Mouse (Mus musculus) midbrain, embryonic 12.5 days (tissue): ENCODE data around the gene Rsph6a. TPM values are rescaled to one million over a fixed set of nuclear protein-coding genes. Genes with fewer than 3 reads are reported as not detected.
A peak's percentile ranks its signal among the peaks of the same experiment; 100 is the strongest.

ENCODE experiments used
- ATAC-seq: fragments of 200-750 bp; cut with Nextera tagmentation; 2 replicates; pipeline ENCODE4 v1.8.0; 2017; ENCODE audit warnings: low read depth, moderate TSS enrichment, moderate library complexity; ENCODE audit not compliant: low FRiP score
- H3K27ac ChIP-seq: fragments of 300-500 bp; sonication (generic); replicated peaks from 2 replicates; pipeline ENCODE4 v1.5.1; 2016; ENCODE audit warnings: mild to moderate bottlenecking
- H3K27me3 ChIP-seq: fragments of 300-500 bp; sonication (generic); 2 replicates; pipeline ENCODE4 v1.6.1; 2016; ENCODE audit warnings: mild to moderate bottlenecking
- H3K36me3 ChIP-seq: fragments of 300-500 bp; sonication (generic); 2 replicates; pipeline ENCODE4 v1.6.1; 2016
- H3K4me1 ChIP-seq: fragments of 300-500 bp; sonication (generic); 2 replicates; pipeline ENCODE4 v1.6.1; 2016
- H3K4me2 ChIP-seq: fragments of 300-500 bp; sonication (generic); replicated peaks from 2 replicates; pipeline ENCODE4 v1.6.1; 2016; ENCODE audit warnings: mild to moderate bottlenecking, moderate library complexity
- H3K4me3 ChIP-seq: fragments of 300-500 bp; sonication (generic); 2 replicates; pipeline ENCODE4 v1.5.1; 2016; ENCODE audit warnings: mild to moderate bottlenecking
- H3K9ac ChIP-seq: fragments of 300-500 bp; sonication (generic); replicated peaks from 2 replicates; pipeline ENCODE4 v1.6.1; 2016; ENCODE audit warnings: mild to moderate bottlenecking, moderate library complexity
- H3K9me3 ChIP-seq: fragments of 300-500 bp; sonication (generic); 2 replicates; pipeline ENCODE4 v1.6.1; 2016; ENCODE audit warnings: mild to moderate bottlenecking
- WGBS: fragments of 180-500 bp; shearing (Covaris S2); methylation state at CpG from one replicate; pipeline ENCODE4 v1.1.7; 2016; 5-methylcytosine and 5-hydroxymethylcytosine counted together
- polyA plus RNA-seq: library from polyadenylated mRNA; unstranded; fragments of >200 nt; fragmentation: Nextera tagmentation; extraction: Ambion mirVana; gene quantifications from 2 replicates; pipeline ENCODE4 v1.2.1, GENCODE M21; 2016

The Rsph6a gene
- polyA plus RNA-seq, 1 experiment from 2014 or later = not detected

DNA sequence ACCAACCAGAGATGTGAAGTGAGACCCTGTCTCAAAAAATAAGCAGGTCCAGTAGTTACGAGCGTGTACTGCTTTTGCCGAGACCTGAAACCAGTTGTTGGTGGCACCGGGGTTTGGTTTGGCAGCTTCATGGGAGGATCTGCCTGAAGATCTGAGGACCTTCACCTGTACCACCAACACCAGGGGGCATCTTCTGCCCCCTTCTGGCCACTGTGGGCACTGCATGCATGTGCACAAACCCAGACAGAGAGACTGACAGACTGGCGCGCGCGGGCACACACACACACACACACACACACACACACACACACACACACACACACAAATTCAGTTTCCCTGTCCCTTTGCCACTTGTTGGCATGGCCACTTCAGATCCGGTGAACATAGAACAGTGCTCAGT, 19.0 kb downstream of the Rsph6a start:
- no peak overlapping the region for H3K4me3 ChIP-seq
- H3K4me2 ChIP-seq = no peak overlapping the region
- H3K36me3 ChIP-seq = peaks cover 10% of the 10 kb centered on the region
- peaks cover 18% of the 10 kb centered on the region for H3K4me1 ChIP-seq
- H3K9ac ChIP-seq = no peak overlapping the region
- no peaks in the 10 kb centered on the region for H3K9me3 ChIP-seq
- 84% methylated on average over 9 of the region's 9 CpGs for WGBS
- 0 out of 2 replicates have a peak, but pooled peaks cover 3% of the 10 kb centered on the region for H3K27me3 ChIP-seq
- no peak overlapping the region for H3K27ac ChIP-seq
- no peak for ATAC-seq

GRCm38 (mm10) chr7:19074494-19074893, 20.0 kb downstream of the Rsph6a start:
- WGBS = 95% methylated on average over 6 of the region's 6 CpGs
- Histone ChIP-seq H3K36me3 (peaks cover 20% of the 10 kb centered on the region), H3K4me2 (no peak overlapping the region), H3K27me3 (0 out of 2 replicates have a peak, but pooled peaks cover 3% of the 10 kb centered on the region), H3K9ac (no peak overlapping the region), H3K9me3 (no peaks in the 10 kb centered on the region), H3K4me1 (peaks cover 18% of the 10 kb centered on the region), H3K4me3 (no peak overlapping the region), H3K27ac (no peak overlapping the region)
- no peak for ATAC-seq

DNA sequence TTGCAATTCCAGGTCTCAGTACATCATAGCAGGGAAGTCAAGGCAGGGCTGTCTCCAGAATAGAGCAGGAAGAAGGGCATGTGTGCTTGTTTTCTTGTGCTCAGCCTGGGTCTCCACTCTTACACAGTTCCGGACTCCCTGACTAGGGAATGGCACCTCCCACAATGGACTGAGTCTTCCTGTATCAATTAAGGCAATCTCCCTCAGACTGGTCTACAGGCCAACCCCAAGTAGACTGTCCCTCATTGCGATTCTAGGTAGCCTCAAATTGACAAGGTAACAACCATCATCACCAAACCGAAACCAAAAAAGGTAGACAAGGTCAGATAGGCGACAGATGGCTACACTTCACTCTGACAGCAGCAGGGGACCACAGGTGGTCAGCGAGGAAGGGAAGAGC, 20.7 kb downstream of the Rsph6a start:
- Histone ChIP-seq H3K27ac (peak overlapping the region; percentile 52; the same call in 1 of the 2 replicates), H3K4me1 (peaks cover 18% of the 10 kb centered on the region), H3K9ac (no peak overlapping the region), H3K4me2 (peak overlapping the region; percentile 58), H3K36me3 (peaks cover 27% of the 10 kb centered on the region), H3K4me3 (peak overlapping the region; percentile 97), H3K27me3 (0 out of 2 replicates have a peak, but pooled peaks cover 2% of the 10 kb centered on the region), H3K9me3 (no peaks in the 10 kb centered on the region)
- ATAC-seq = no peak
- WGBS = 60% methylated on average over 5 of the region's 5 CpGs

DNA sequence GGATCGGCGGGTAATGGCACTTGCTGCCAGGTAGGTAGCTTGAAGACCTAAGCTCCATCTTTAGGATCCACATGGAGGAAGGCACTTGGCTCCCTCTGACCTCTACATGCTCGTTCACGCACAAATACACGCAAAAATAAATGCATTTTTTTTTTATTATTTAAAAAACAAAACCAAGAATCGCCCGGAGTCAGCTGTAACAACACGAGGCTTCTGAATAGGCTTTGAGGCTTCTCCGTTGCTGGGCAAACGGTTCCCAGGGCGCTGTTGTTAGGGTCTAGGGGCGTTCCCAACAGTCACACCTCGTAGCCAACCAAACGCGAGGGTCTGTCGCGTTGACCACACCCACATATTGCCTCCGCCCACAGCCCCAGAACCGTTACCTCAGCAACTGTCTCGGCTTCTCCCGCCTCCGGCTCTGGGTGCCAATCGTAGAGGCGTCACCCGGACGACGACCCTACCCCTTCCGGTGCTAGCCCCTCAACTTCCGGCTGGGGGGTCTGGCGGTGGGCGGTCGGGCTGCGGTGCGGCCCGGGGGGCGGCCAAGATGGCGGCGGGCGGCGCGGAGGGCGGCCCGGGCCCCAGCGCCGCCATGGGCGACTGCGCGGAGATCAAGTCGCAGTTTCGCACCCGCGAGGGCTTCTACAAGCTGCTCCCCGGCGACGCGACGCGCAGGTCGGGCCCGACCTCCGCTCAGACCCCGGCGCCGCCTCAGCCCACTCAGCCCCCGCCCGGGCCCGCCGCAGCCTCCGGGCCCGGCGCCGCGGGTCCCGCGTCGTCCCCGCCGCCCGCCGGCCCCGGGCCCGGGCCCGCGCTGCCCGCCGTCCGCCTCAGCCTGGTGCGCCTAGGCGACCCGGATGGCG, 21.5 kb downstream of the Rsph6a start, which contains the start of gene Dmwd:
Dmwd (plus strand) TSS at position 505 of the 863 bp plus-strand sequence.
- Histone ChIP-seq H3K9ac (peak within 1 kb of the TSS; percentile 98), H3K9me3 (no peaks in the 10 kb centered on the region), H3K36me3 (peaks cover 35% of the 10 kb centered on the region), H3K4me2 (peak within 1 kb of the TSS; percentile 95), H3K4me3 (peak within 1 kb of the TSS; percentile 97), H3K27ac (peak within 1 kb of the TSS; percentile 74), H3K4me1 (peaks cover 18% of the 10 kb centered on the region), H3K27me3 (no peaks in the 10 kb centered on the region)
- 1% methylated on average over 59 of the region's 91 CpGs for WGBS
- peak; percentile 99 for ATAC-seq

- Histone ChIP-seq H3K27me3 (no peaks in the 10 kb centered on the region), H3K27ac (peak overlapping the region; percentile 74), H3K4me2 (peak overlapping the region; percentile 95), H3K4me3 (peak overlapping the region; percentile 97), H3K9me3 (no peaks in the 10 kb centered on the region), H3K4me1 (peaks cover 18% of the 10 kb centered on the region), H3K36me3 (peaks cover 41% of the 10 kb centered on the region), H3K9ac (peak overlapping the region; percentile 98)
- under 1% methylated on average over 22 of the region's 22 CpGs for WGBS
- ATAC-seq = no peak
Observed at GRCm38 (mm10) chr7:19076586-19076991, 22.1 kb downstream of the Rsph6a start.

DNA sequence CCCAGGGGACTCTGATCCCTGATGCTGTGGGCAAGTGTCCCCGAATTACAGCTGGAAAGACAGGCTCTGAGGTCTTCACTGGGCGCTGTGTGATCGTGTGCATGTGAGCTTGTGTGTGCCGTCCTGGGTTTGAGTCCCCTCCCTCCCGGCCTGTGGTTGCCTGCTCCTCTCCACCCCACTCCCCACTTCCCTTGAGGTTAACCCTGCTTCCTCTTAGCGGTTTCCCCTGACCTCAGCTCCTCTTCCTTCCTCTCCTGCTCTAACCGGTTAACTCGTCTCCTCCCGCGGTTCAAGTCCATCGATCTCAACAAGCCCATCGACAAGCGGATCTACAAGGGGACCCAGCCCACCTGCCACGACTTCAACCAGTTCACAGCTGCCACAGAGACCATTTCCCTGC, 23.3 kb downstream of the Rsph6a start:
- peak overlapping the region; percentile 97 for H3K4me3 ChIP-seq

DNA sequence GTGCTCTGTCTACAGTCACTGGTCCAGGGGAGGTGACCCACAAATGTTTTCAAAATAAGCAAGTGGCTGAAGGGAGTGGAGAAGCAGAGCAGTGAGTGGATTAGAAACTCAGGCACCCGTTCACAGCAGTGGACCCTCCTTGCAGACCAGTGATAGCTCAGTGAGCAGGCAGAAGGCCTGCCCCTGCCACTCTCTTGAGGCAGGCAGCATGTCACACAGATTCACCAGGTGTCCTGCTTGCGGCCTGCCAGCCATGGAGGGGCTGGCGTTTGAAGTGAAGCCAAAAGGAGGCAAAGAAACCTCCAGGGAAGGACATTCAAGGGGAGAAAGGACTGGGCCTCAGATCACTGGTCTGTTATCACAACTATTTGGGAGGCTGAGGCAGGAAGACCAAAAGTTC, 24.2 kb downstream of the Rsph6a start:
- no peaks in the 10 kb centered on the region for H3K27me3 ChIP-seq
- H3K36me3 ChIP-seq = peaks cover 62% of the 10 kb centered on the region
- 84% methylated on average over 3 of the region's 3 CpGs for WGBS
- H3K9ac ChIP-seq = no peak overlapping the region
- H3K9me3 ChIP-seq = no peaks in the 10 kb centered on the region
- no peak overlapping the region for H3K4me3 ChIP-seq
- no peak overlapping the region for H3K27ac ChIP-seq
- ATAC-seq = no peak
- H3K4me1 ChIP-seq = peaks cover 29% of the 10 kb centered on the region
- no peak overlapping the region for H3K4me2 ChIP-seq

More for the DNA sequence above, 23.3 kb downstream of the Rsph6a start:
- Histone ChIP-seq H3K4me1 (peaks cover 22% of the 10 kb centered on the region), H3K36me3 (peaks cover 53% of the 10 kb centered on the region), H3K4me2 (peak overlapping the region; percentile 95), H3K27me3 (no peaks in the 10 kb centered on the region), H3K9me3 (no peaks in the 10 kb centered on the region), H3K27ac (no peak overlapping the region), H3K9ac (peak overlapping the region; percentile 98; the same call in 1 of the 2 replicates)
- 78% methylated on average over 14 of the region's 14 CpGs for WGBS
- ATAC-seq = no peak

- H3K9me3 ChIP-seq = no peaks in the 10 kb centered on the region
- H3K4me2 ChIP-seq = no peak overlapping the region
- peaks cover 42% of the 10 kb centered on the region for H3K4me1 ChIP-seq
- no peak for ATAC-seq
- peaks cover 7% of the 10 kb centered on the region for H3K27me3 ChIP-seq
- H3K36me3 ChIP-seq = peaks cover 64% of the 10 kb centered on the region
- no peak overlapping the region for H3K27ac ChIP-seq
- no peak overlapping the region for H3K4me3 ChIP-seq
- WGBS = 92% methylated on average over 19 of the region's 19 CpGs
- H3K9ac ChIP-seq = no peak overlapping the region
Observed at GRCm38 (mm10) chr7:19080451-19080950, 26.0 kb downstream of the Rsph6a start.

DNA sequence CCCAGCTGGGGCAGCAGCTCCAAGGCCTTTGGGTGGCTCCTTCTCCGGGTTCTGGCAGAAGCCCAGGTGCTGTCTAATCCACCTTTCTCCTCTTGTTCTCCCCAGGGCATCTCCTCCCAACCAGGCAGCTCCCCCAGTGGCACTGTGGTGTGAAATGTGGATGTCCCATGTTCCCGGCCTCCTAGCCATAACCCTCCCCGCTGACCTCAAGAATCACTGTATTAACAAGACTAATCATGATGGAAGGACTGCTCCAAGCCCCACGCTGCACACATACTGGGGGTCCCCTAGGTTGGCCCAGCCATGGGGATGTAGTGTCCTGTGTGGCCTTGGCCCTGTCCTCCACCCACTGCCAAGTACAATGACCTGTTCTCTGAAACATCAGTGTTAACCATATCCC, 27.7 kb downstream of the Rsph6a start:
- H3K36me3 ChIP-seq = peaks cover 65% of the 10 kb centered on the region
- no peak overlapping the region for H3K9ac ChIP-seq
- no peak overlapping the region for H3K27ac ChIP-seq
- ATAC-seq = no peak
- H3K9me3 ChIP-seq = no peaks in the 10 kb centered on the region
- no peak overlapping the region for H3K4me2 ChIP-seq
- peaks cover 42% of the 10 kb centered on the region for H3K4me1 ChIP-seq
- 81% methylated on average over 4 of the region's 4 CpGs for WGBS
- H3K4me3 ChIP-seq = no peak overlapping the region
- H3K27me3 ChIP-seq = peaks cover 7% of the 10 kb centered on the region

DNA sequence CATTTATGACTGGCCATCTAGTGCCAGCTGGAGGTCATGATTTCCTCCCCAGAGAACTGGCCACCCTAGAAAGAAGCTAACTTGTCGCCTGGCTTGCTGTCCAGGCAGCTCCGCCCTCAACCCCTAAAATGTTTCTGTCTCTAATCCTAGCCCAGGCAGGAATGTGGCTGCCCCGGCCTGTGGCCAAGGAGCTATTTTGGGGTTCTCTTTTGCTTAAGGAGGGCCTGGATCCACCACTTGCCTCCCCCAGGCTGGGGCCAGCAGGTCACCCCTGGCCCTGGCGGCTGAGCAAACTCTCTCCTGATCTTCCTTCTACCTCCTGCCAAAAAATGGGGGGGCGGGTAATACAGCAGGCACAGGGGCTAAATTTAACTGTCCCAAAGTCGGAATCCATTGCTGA, 28.6 kb downstream of the Rsph6a start:
- no peak overlapping the region for H3K27ac ChIP-seq
- ATAC-seq = no peak
- H3K27me3 ChIP-seq = peaks cover 7% of the 10 kb centered on the region
- no peak overlapping the region for H3K9ac ChIP-seq
- no peak overlapping the region for H3K4me2 ChIP-seq
- H3K9me3 ChIP-seq = no peaks in the 10 kb centered on the region
- peaks cover 69% of the 10 kb centered on the region for H3K36me3 ChIP-seq
- whole genome bisulfite sequencing = 62% methylated on average over 6 of the region's 6 CpGs
- H3K4me3 ChIP-seq = no peak overlapping the region
- peaks cover 33% of the 10 kb centered on the region for H3K4me1 ChIP-seq

DNA sequence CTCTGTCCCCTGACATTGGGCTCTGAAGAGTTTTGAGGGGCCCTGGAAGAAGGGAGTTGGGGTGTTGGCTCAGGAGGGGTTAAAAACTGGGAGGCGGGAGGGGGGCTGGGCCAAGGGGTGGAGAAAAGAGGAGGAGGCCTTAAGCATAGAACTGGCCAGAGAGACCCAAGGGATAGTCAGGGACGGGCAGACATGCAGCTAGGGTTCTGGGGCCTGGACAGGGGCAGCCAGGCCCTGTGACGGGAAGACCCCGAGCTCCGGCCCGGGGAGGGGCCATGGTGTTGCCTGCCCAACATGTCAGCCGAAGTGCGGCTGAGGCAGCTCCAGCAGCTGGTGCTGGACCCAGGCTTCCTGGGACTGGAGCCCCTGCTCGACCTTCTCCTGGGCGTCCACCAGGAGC, 29.2 kb downstream of the Rsph6a start, which contains the start of gene Dmpk:
Dmpk (plus strand) TSS at position 149 of the 400 bp plus-strand sequence.
- H3K27ac ChIP-seq = no peak within 1 kb of the TSS
- H3K4me3 ChIP-seq = no peak within 1 kb of the TSS
- H3K4me1 ChIP-seq = peaks cover 33% of the 10 kb centered on the region
- ATAC-seq = no peak
- no peak within 1 kb of the TSS for H3K9ac ChIP-seq
- H3K4me2 ChIP-seq = no peak within 1 kb of the TSS
- H3K27me3 ChIP-seq = peaks cover 7% of the 10 kb centered on the region
- 46% methylated on average over 10 of the region's 10 CpGs for WGBS
- no peaks in the 10 kb centered on the region for H3K9me3 ChIP-seq
- H3K36me3 ChIP-seq = peaks cover 67% of the 10 kb centered on the region

- 82% methylated on average over 6 of the region's 6 CpGs for WGBS
- H3K27ac ChIP-seq = no peak overlapping the region
- H3K4me1 ChIP-seq = peaks cover 33% of the 10 kb centered on the region
- H3K27me3 ChIP-seq = peaks cover 7% of the 10 kb centered on the region
- H3K36me3 ChIP-seq = peaks cover 61% of the 10 kb centered on the region
- H3K9me3 ChIP-seq = no peaks in the 10 kb centered on the region
- no peak overlapping the region for H3K4me2 ChIP-seq
- no peak overlapping the region for H3K4me3 ChIP-seq
- ATAC-seq = no peak
- H3K9ac ChIP-seq = no peak overlapping the region
Observed at GRCm38 (mm10) chr7:19084277-19084771, 29.8 kb downstream of the Rsph6a start.
